Comparison of ENCODE assay signal across 12 mouse cellular contexts in genomic region chr17:34210599-34210998, GRCm38 (mm10). TPM values are rescaled to one million over a fixed set of nuclear protein-coding genes. Genes with fewer than 3 reads are reported as not detected.
DNase-seq lines count a peak whose midpoint lies in the region; ATAC-seq and TF ChIP-seq lines count a peak whose summit lies in the region.
"Had no signal": no experiment of that assay in that cellular context is flagged by ENCODE, and none has a peak within 500 bp of the region (broad histone marks: within the 10 kb centered on the region; RNA-seq: fewer than 3 reads in every experiment).

No protein-coding gene starts in this region.

- peak; percentile 17 for DNase-seq in limb, embryonic 11.5 days (ENCODE audit: low spot score)
- DNase-seq in limb, embryonic 10.5 days (ENCODE audit: low spot score) = no peak
- peak; percentile 81 for DNase-seq in adrenal gland, adult 2 months
- peak; percentile 39 for DNase-seq in liver, embryonic 13.5 days
- DNase-seq in thymus, postnatal 10 days (ENCODE audit: low spot score in 2 of 2) = peak; percentile 55 to 69
- no peak for DNase-seq in midbrain, embryonic 11.5 days (ENCODE audit: low spot score, missing footprints)
- no peak for DNase-seq in kidney, postnatal 4 days
- no peak for DNase-seq in layer of hippocampus, adult 2 months (ENCODE audit: low spot score in 2 of 2)
- DNase-seq: cerebellum, adult 11-12 months; gastrocnemius, postnatal 36 days had no signal

- no peak overlapping the region for H3K4me2 ChIP-seq in limb, embryonic 11.5 days (ENCODE audit: low read depth, severe bottlenecking)
- no peak overlapping the region for H3K4me2 ChIP-seq in liver, embryonic 13.5 days
- H3K4me2 ChIP-seq in midbrain, embryonic 11.5 days = no peak overlapping the region
- H3K4me2 ChIP-seq: intestine, embryonic 15.5 days had no signal

- no peaks in the 10 kb centered on the region for H3K4me1 ChIP-seq in limb, embryonic 11.5 days (ENCODE audit: control insufficient read depth, insufficient read depth, low read length)
- peaks cover 10% of the 10 kb centered on the region; the same call in 1 of the 2 replicates for H3K4me1 ChIP-seq in limb, embryonic 10.5 days
- peaks cover 29% of the 10 kb centered on the region for H3K4me1 ChIP-seq in liver, embryonic 13.5 days (replicated peaks)
- no peaks in the 10 kb centered on the region for H3K4me1 ChIP-seq in midbrain, embryonic 11.5 days (ENCODE audit: control insufficient read depth, insufficient read depth, low read length)

- H3K4me3 ChIP-seq in limb, embryonic 11.5 days (ENCODE audit: low read depth, low read length) = no peak overlapping the region
- H3K4me3 ChIP-seq in limb, embryonic 10.5 days = no peak overlapping the region
- no peak overlapping the region for H3K4me3 ChIP-seq in liver, embryonic 13.5 days (replicated peaks)
- no peak overlapping the region for H3K4me3 ChIP-seq in midbrain, embryonic 11.5 days (ENCODE audit: low read depth, low read length)
- H3K4me3 ChIP-seq in layer of hippocampus, adult 2 months = no peak overlapping the region
- H3K4me3 ChIP-seq: intestine, embryonic 15.5 days had no signal

- TF ChIP-seq CTCF in layer of hippocampus, adult 2 months (conservative IDR thresholded peaks at IDR 0.05) = no peak

- no peaks in the 10 kb centered on the region for H3K36me3 ChIP-seq in limb, embryonic 11.5 days (ENCODE audit: control insufficient read depth, insufficient read depth, low read length)
- no peaks in the 10 kb centered on the region for H3K36me3 ChIP-seq in limb, embryonic 10.5 days
- H3K36me3 ChIP-seq in liver, embryonic 13.5 days = no peaks in the 10 kb centered on the region
- no peaks in the 10 kb centered on the region for H3K36me3 ChIP-seq in midbrain, embryonic 11.5 days (ENCODE audit: control insufficient read depth, insufficient read depth, low read length)
- H3K36me3 ChIP-seq: intestine, embryonic 15.5 days had no signal

- no peak overlapping the region for H3K9ac ChIP-seq in limb, embryonic 11.5 days (ENCODE audit: low read length)
- H3K9ac ChIP-seq in liver, embryonic 13.5 days = no peak overlapping the region
- H3K9ac ChIP-seq in midbrain, embryonic 11.5 days (ENCODE audit: low read length) = no peak overlapping the region
- H3K9ac ChIP-seq: intestine, embryonic 15.5 days had no signal

- H3K9me3 ChIP-seq in limb, embryonic 11.5 days (ENCODE audit: control insufficient read depth, low read length) = no peaks in the 10 kb centered on the region
- 0 out of 2 replicates have a peak, but pooled peaks cover 3% of the 10 kb centered on the region for H3K9me3 ChIP-seq in limb, embryonic 10.5 days (replicated peaks)
- H3K9me3 ChIP-seq in liver, embryonic 13.5 days (replicated peaks) = 0 out of 2 replicates have a peak, but pooled peaks cover 4% of the 10 kb centered on the region
- no peaks in the 10 kb centered on the region; the same call in 1 of the 2 replicates for H3K9me3 ChIP-seq in midbrain, embryonic 11.5 days (ENCODE audit: control insufficient read depth, low read length)
- H3K9me3 ChIP-seq: intestine, embryonic 15.5 days had no signal

- no peak for ATAC-seq in limb, embryonic 11.5 days (ENCODE audit: insufficient number of reproducible peaks, low FRiP score, low TSS enrichment, low read depth)
- peak; percentile 84 for ATAC-seq in liver, embryonic 13.5 days (ENCODE audit: low read depth)
- ATAC-seq in midbrain, embryonic 11.5 days (ENCODE audit: low FRiP score) = no peak
- ATAC-seq: intestine, embryonic 15.5 days had no signal

- 79% methylated on average over 3 of the region's 3 CpGs for WGBS in limb, embryonic 11.5 days
- WGBS in limb, embryonic 10.5 days = 76% methylated on average over 3 of the region's 3 CpGs
- WGBS in liver, embryonic 13.5 days (ENCODE audit: insufficient replicate concordance) = 10% methylated on average over 3 of the region's 3 CpGs
- WGBS in midbrain, embryonic 11.5 days = 79% methylated on average over 3 of the region's 3 CpGs

- peaks cover 49% of the 10 kb centered on the region for H3K27me3 ChIP-seq in limb, embryonic 11.5 days (ENCODE audit: control insufficient read depth, insufficient read depth, low read length)
- peaks cover 97% of the 10 kb centered on the region for H3K27me3 ChIP-seq in limb, embryonic 10.5 days (ENCODE audit: low read depth, poor library complexity, severe bottlenecking)
- peaks cover 20% of the 10 kb centered on the region for H3K27me3 ChIP-seq in liver, embryonic 13.5 days
- peaks cover 25% of the 10 kb centered on the region for H3K27me3 ChIP-seq in midbrain, embryonic 11.5 days (ENCODE audit: control insufficient read depth, insufficient read depth, low read length)

- H3K27ac ChIP-seq in limb, embryonic 11.5 days (replicated peaks; ENCODE audit: low read depth, low read length) = no peak overlapping the region
- H3K27ac ChIP-seq in limb, embryonic 10.5 days = no peak overlapping the region
- peak overlapping the region; percentile 69 for H3K27ac ChIP-seq in liver, embryonic 13.5 days
- no peak overlapping the region for H3K27ac ChIP-seq in midbrain, embryonic 11.5 days (ENCODE audit: low read depth, low read length)
- no peak overlapping the region for H3K27ac ChIP-seq in layer of hippocampus, adult 2 months
- H3K27ac ChIP-seq: intestine, embryonic 15.5 days had no signal

RNA-seq across cellular contexts. Expression of gene Tap2, which starts 7.3 kb away (rescaled TPM):
- polyA plus RNA-seq in limb, embryonic 11.5 days (2014; fragmentation: Nextera tagmentation; extraction: Ambion mirVana) = 0.55 and 1.1 TPM in 2 replicates
- polyA plus RNA-seq in limb, embryonic 10.5 days (2016; fragmentation: Nextera tagmentation; extraction: Ambion mirVana) = 0.49 and 0.61 TPM in 2 replicates
- total RNA-seq in adrenal gland, adult 2 months (2021) = 10 to 100 TPM; 43.6 to 55.6 TPM
- polyA plus RNA-seq in adrenal gland, adult 2 months (2012; rRNA removed) = 61.0 and 64.1 TPM in 2 replicates
- polyA plus RNA-seq in liver, embryonic 13.5 days (2015; fragmentation: Nextera tagmentation; extraction: Ambion mirVana) = 5.7 and 6.1 TPM in 2 replicates
- 0.27 and 0.63 TPM in 2 replicates for polyA plus RNA-seq in midbrain, embryonic 11.5 days (2014; fragmentation: Nextera tagmentation; extraction: Ambion mirVana)
- 1 to 10 TPM; 7.8 to 9.3 TPM for total RNA-seq in layer of hippocampus, adult 2 months (2021)

RNA-seq across cellular contexts. Expression of gene Psmb8, which starts 13.1 kb away (rescaled TPM):
- 1.7 and 1.9 TPM in 2 replicates for polyA plus RNA-seq in limb, embryonic 11.5 days (2014; fragmentation: Nextera tagmentation; extraction: Ambion mirVana)
- polyA plus RNA-seq in limb, embryonic 10.5 days (2016; fragmentation: Nextera tagmentation; extraction: Ambion mirVana) = 0.74 and 0.87 TPM in 2 replicates
- total RNA-seq in adrenal gland, adult 2 months (2021) = 10 to 100 TPM; 21.8 to 41.4 TPM
- polyA plus RNA-seq in adrenal gland, adult 2 months (2012; rRNA removed) = 49.6 and 68.0 TPM in 2 replicates
- polyA plus RNA-seq in liver, embryonic 13.5 days (2015; fragmentation: Nextera tagmentation; extraction: Ambion mirVana) = 15.3 and 18.0 TPM in 2 replicates
- polyA plus RNA-seq in midbrain, embryonic 11.5 days (2014; fragmentation: Nextera tagmentation; extraction: Ambion mirVana) = 1.8 and 2.1 TPM in 2 replicates
- 1 to 10 TPM; 2.7 TPM for total RNA-seq in layer of hippocampus, adult 2 months (2021)

RNA-seq across cellular contexts. Expression of gene Psmb9, which starts 23.0 kb away (rescaled TPM):
- 0.45 and 2.2 TPM in 2 replicates for polyA plus RNA-seq in limb, embryonic 11.5 days (2014; fragmentation: Nextera tagmentation; extraction: Ambion mirVana)
- polyA plus RNA-seq in limb, embryonic 10.5 days (2016; fragmentation: Nextera tagmentation; extraction: Ambion mirVana) = 0.78 and 1.1 TPM in 2 replicates
- total RNA-seq in adrenal gland, adult 2 months (2021) = 10 to 100 TPM; 12.1 to 20.6 TPM
- 45.1 and 54.8 TPM in 2 replicates for polyA plus RNA-seq in adrenal gland, adult 2 months (2012; rRNA removed)
- polyA plus RNA-seq in liver, embryonic 13.5 days (2015; fragmentation: Nextera tagmentation; extraction: Ambion mirVana) = 6.6 and 7.7 TPM in 2 replicates
- polyA plus RNA-seq in midbrain, embryonic 11.5 days (2014; fragmentation: Nextera tagmentation; extraction: Ambion mirVana) = 1.0 and 1.3 TPM in 2 replicates
- total RNA-seq in layer of hippocampus, adult 2 months (2021) = 1 to 10 TPM; 2.1 to 3.6 TPM

RNA-seq across cellular contexts. Expression of gene Tap1, which starts 23.2 kb away (rescaled TPM):
- 2.4 and 3.1 TPM in 2 replicates for polyA plus RNA-seq in limb, embryonic 11.5 days (2014; fragmentation: Nextera tagmentation; extraction: Ambion mirVana)
- 1.6 and 3.2 TPM in 2 replicates for polyA plus RNA-seq in limb, embryonic 10.5 days (2016; fragmentation: Nextera tagmentation; extraction: Ambion mirVana)
- total RNA-seq in adrenal gland, adult 2 months (2021) = 10 to 100 TPM; 15.4 to 19.1 TPM
- 44.5 and 44.9 TPM in 2 replicates for polyA plus RNA-seq in adrenal gland, adult 2 months (2012; rRNA removed)
- 2.4 and 3.2 TPM in 2 replicates for polyA plus RNA-seq in liver, embryonic 13.5 days (2015; fragmentation: Nextera tagmentation; extraction: Ambion mirVana)
- polyA plus RNA-seq in midbrain, embryonic 11.5 days (2014; fragmentation: Nextera tagmentation; extraction: Ambion mirVana) = 0.77 and 1.7 TPM in 2 replicates
- 1 to 10 TPM; 3.3 to 3.4 TPM for total RNA-seq in layer of hippocampus, adult 2 months (2021)

RNA-seq across cellular contexts. Expression of gene H2-Ob, which starts 28.1 kb away (rescaled TPM):
- polyA plus RNA-seq in limb, embryonic 11.5 days (2014; fragmentation: Nextera tagmentation; extraction: Ambion mirVana) = not detected in 2 replicates
- polyA plus RNA-seq in limb, embryonic 10.5 days (2016; fragmentation: Nextera tagmentation; extraction: Ambion mirVana) = not detected in 2 replicates
- total RNA-seq in adrenal gland, adult 2 months (2021) = 1 to 10 TPM in 1 of 2 experiments, under 1 TPM in 1; 0.49 to 1.3 TPM
- polyA plus RNA-seq in adrenal gland, adult 2 months (2012; rRNA removed) = 0.91 TPM in 2 replicates
- 0.08 TPM in 1 of 2 replicates, not detected in the other for polyA plus RNA-seq in liver, embryonic 13.5 days (2015; fragmentation: Nextera tagmentation; extraction: Ambion mirVana)
- polyA plus RNA-seq in midbrain, embryonic 11.5 days (2014; fragmentation: Nextera tagmentation; extraction: Ambion mirVana) = not detected in 2 replicates
- total RNA-seq in layer of hippocampus, adult 2 months (2021) = under 1 TPM in 1 of 2 experiments, not detected in 1; 0.17 TPM
- total RNA-seq: left cerebral cortex, postnatal 36 days had no signal

Comparison
In these comparisons a context has a peak if more than half of its experiments do, and no peak if none do; other contexts are left out.
1. DNase-seq: peak in limb, embryonic 11.5 days (single experiment), adrenal gland, adult 2 months (single experiment), liver, embryonic 13.5 days (single experiment) and thymus, postnatal 10 days (2 of 2); none in limb, embryonic 10.5 days (single experiment), midbrain, embryonic 11.5 days (single experiment), kidney, postnatal 4 days (0 of 2) and layer of hippocampus, adult 2 months (0 of 2).